Mouse (Mus musculus) layer of hippocampus, adult 8-10 months (tissue): ENCODE results near the gene Lgals8. TPM values are rescaled to one million over a fixed set of nuclear protein-coding genes. Genes with fewer than 3 reads are reported as not detected.

Source experiments
- DNase-seq, 2 experiments: peaks; one replicate each; pipeline ENCODE4 v3.0.0; 2022; ENCODE audit warnings: low spot score in 2 of 2
- total RNA-seq, 4 experiments: library from RNA; stranded (reverse); gene quantifications; 2 replicates each; pipeline ENCODE4 v1.2.4; 2022

The Lgals8 gene
- total RNA-seq, 4 experiments from 2014 or later, result 44.1 to 49.4 (median 45.2) TPM

- peak; percentile 81 for DNase-seq
These were observed 3.6 kb downstream of the Lgals8 start for GRCm38 (mm10) chr13:12460881-12461729.

GRCm38 (mm10) chr13:12460443-12460842 lies 4.3 kb downstream of the Lgals8 start:
- DNase-seq, result peak; percentile 59 to 62

- DNase-seq, result no peak
These were observed 8.0 kb downstream of the Lgals8 start for GRCm38 (mm10) chr13:12456711-12457110.

GRCm38 (mm10) chr13:12454686-12455390 lies 9.9 kb downstream of the Lgals8 start:
- DNase-seq, result no peak

- DNase-seq, result no peak
These were observed 11.6 kb downstream of the Lgals8 start for GRCm38 (mm10) chr13:12453150-12453549.

- peak; percentile 63 to 64 for DNase-seq
These were observed 22.6 kb downstream of the Lgals8 start for GRCm38 (mm10) chr13:12442008-12442587.

GRCm38 (mm10) chr13:12440813-12441212 lies 23.9 kb downstream of the Lgals8 start:
- no peak for DNase-seq

GRCm38 (mm10) chr13:12439586-12439985 lies 25.2 kb downstream of the Lgals8 start:
- no peak for DNase-seq

GRCm38 (mm10) chr13:12433843-12434242 lies 30.9 kb downstream of the Lgals8 start:
- no peak for DNase-seq

GRCm38 (mm10) chr13:12428556-12428955 lies 36.2 kb downstream of the Lgals8 start:
- DNase-seq, result no peak

GRCm38 (mm10) chr13:12420596-12420995 lies 44.1 kb downstream of the Lgals8 start:
- DNase-seq, result no peak

- DNase-seq, result no peak
These were observed 52.7 kb downstream of the Lgals8 start for GRCm38 (mm10) chr13:12412016-12412415.

GRCm38 (mm10) chr13:12408343-12409066 lies 56.2 kb downstream of the Lgals8 start:
- no peak for DNase-seq

GRCm38 (mm10) chr13:12395571-12395970 lies 69.2 kb downstream of the Lgals8 start:
- no peak for DNase-seq

- DNase-seq, result peak; percentile 95 to 96
These were observed 69.9 kb downstream of the Lgals8 start, which contains the start of gene Heatr1 for GRCm38 (mm10) chr13:12394609-12395505. Gene Heatr1 (plus strand): TSS chr13:12395027.

Other genes starting within 250 kb of the Lgals8 start
- gene Mtr, start 206.8 kb downstream of the Lgals8 start, total RNA-seq, result 10 to 100 TPM; 16.8 to 20.3 (median 20.0) TPM
- gene Actn2, start 124.2 kb downstream of the Lgals8 start, total RNA-seq, result 10 to 100 TPM; 16.4 to 19.6 (median 17.7) TPM
- gene Heatr1, start 69.9 kb downstream of the Lgals8 start, total RNA-seq, result 10 to 100 TPM; 26.6 to 32.4 (median 28.3) TPM
- gene Edaradd, start 55.5 kb upstream of the Lgals8 start, total RNA-seq, result under 1 TPM; 0.16 to 0.28 (median 0.21) TPM
- gene Ero1lb, start 100.9 kb upstream of the Lgals8 start, total RNA-seq, result 10 to 100 TPM; 11.6 to 19.6 (median 14.3) TPM